Mouse (Mus musculus) B cell, adult 2 months (primary cell): ENCODE data around the gene Cmbl.

ENCODE experiments used
- DNase-seq, 2 experiments: peaks; one replicate each; pipeline ENCODE4 v3.0.0; 2022

Gene Cmbl

GRCm38 (mm10) chr15:31629556-31629955, 64.4 kb downstream of the Cmbl start:
- DNase-seq: no peak

- DNase-seq: no peak
These were observed 66.2 kb downstream of the Cmbl start for GRCm38 (mm10) chr15:31631396-31631858.

GRCm38 (mm10) chr15:31632478-31632877, 67.3 kb downstream of the Cmbl start:
- DNase-seq: no peak

- no peak for DNase-seq
These were observed 69.4 kb downstream of the Cmbl start for GRCm38 (mm10) chr15:31634582-31634981.

GRCm38 (mm10) chr15:31636091-31636595, 71.0 kb downstream of the Cmbl start:
- no peak for DNase-seq
